Mouse (Mus musculus): ENCODE data around the gene Gm49630. TPM values are rescaled to one million over a fixed set of nuclear protein-coding genes. Genes with fewer than 3 reads are reported as not detected.
"Not testable (repeated sequence)": the region's sequence is repeated elsewhere in the genome, so short reads cannot be mapped to it uniquely, and the experiment has no call there.

Gene Gm49630
- polyA plus RNA-seq, 1 experiment from 2014 or later, result not detected

DNA sequence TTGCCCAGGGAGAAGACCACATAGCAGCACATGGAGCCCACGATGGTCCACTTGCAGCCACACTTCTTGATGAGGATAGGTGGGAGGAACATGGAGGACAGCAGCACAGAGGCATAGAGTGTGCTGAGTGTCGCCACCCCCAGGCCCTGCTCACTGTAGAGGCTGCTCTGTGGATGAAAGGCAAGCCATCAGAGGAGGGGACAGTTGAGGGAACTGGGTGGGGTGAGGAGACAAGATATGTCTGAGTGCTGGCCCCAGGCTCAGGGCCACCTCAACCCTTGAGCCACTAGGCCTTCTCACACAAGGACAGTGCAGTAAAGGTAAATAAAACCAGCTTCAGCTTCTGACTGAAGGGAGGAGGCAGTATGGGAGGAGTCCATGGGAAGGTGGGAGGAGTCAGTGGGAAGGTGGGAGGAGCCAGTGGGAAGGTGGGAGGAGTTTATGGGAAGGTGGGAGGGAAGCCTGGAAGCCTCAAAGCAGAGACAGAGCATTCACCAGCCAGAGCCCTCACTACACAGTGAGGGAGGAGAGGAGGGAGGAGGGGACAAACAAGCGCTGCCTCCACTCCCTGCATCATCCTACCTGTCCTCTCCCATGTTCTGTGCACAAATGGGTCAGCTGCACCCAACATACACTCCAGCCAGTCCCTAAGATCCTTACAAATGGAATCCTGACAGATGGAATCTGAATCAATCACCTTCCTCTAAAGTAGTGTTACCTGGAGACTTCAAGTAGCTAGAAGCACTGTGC, 5.3 kb upstream of the Gm49630 start:
- not testable (repeated sequence) for H3K27ac ChIP-seq (ENCODE audit: low read length); H3K4me2 ChIP-seq (ENCODE audit: low read depth, low read length); H3K9me3 ChIP-seq (ENCODE audit: control insufficient read depth, low read length); H3K4me1 ChIP-seq (replicated peaks; ENCODE audit: control insufficient read depth, insufficient read depth, low read length); H3K27me3 ChIP-seq (ENCODE audit: control insufficient read depth, insufficient read depth, low read depth, low read length); H3K9ac ChIP-seq (ENCODE audit: low read length); H3K4me3 ChIP-seq (ENCODE audit: low read length); H3K36me3 ChIP-seq (ENCODE audit: control insufficient read depth, insufficient read depth, low read length)
- 93% methylated on average over 1 of the region's 3 CpGs for WGBS
- ATAC-seq (ENCODE audit: low read depth), result peak; percentile 23; the same call in 1 of the 2 replicates

DNA sequence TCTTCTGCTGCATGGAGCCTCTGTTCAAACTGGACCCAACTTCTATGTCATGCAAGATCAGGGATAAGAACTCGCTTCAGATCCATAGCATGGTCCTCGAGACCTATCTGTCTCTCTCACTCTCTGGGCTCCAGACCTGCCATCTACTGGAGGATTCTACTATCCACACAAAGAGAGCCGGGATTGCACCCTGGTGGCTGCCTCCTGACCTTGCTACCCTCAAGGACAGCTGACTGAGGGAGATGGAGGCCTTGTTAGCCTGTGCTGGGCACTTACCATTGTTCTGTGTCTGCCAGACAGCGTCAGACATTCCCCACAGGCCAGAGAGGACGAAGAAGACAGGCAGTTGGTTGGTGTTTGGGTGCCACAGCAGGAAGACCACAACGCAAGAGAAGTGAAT, 2.4 kb downstream of the Gm49630 start:
- H3K27me3 ChIP-seq (ENCODE audit: control insufficient read depth, insufficient read depth, low read depth, low read length); ATAC-seq (ENCODE audit: low read depth); H3K9ac ChIP-seq (ENCODE audit: low read length); H3K27ac ChIP-seq (ENCODE audit: low read length); H3K4me2 ChIP-seq (ENCODE audit: low read depth, low read length); H3K4me1 ChIP-seq (replicated peaks; ENCODE audit: control insufficient read depth, insufficient read depth, low read length); H3K4me3 ChIP-seq (ENCODE audit: low read length); H3K36me3 ChIP-seq (ENCODE audit: control insufficient read depth, insufficient read depth, low read length); H3K9me3 ChIP-seq (ENCODE audit: control insufficient read depth, low read length): not testable (repeated sequence)
- 56% methylated on average over 6 of the region's 6 CpGs for WGBS

GRCm38 (mm10) chr17:7366676-7367374, 5.0 kb downstream of the Gm49630 start:
- H3K27me3 ChIP-seq (ENCODE audit: control insufficient read depth, insufficient read depth, low read depth, low read length); H3K9ac ChIP-seq (ENCODE audit: low read length); H3K4me1 ChIP-seq (replicated peaks; ENCODE audit: control insufficient read depth, insufficient read depth, low read length); ATAC-seq (ENCODE audit: low read depth); H3K9me3 ChIP-seq (ENCODE audit: control insufficient read depth, low read length); H3K27ac ChIP-seq (ENCODE audit: low read length); H3K36me3 ChIP-seq (ENCODE audit: control insufficient read depth, insufficient read depth, low read length); H3K4me2 ChIP-seq (ENCODE audit: low read depth, low read length); H3K4me3 ChIP-seq (ENCODE audit: low read length): not testable (repeated sequence)
- WGBS, result 41% methylated on average over 5 of the region's 7 CpGs

DNA sequence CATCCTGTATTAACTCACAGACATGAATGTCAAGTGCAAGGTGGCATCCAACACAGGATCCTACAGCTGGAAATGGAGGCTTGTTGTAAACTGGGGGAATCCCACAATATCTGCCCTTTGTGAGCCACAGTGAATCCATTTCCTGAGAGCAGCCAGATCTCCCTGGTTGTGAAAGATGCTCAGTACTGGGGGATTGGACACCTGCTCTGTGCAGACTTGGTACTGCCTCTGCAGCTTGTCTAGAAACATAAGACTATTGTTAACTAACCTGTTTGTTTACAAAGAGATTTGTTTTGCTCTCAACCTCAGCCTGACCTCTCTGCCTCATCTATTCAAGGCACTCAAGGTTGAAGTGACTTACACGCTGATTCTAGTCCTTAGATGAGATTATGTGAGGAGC, 5.5 kb downstream of the Gm49630 start:
- not testable (repeated sequence) for H3K9me3 ChIP-seq (ENCODE audit: control insufficient read depth, low read length); H3K9ac ChIP-seq (ENCODE audit: low read length)

DNA sequence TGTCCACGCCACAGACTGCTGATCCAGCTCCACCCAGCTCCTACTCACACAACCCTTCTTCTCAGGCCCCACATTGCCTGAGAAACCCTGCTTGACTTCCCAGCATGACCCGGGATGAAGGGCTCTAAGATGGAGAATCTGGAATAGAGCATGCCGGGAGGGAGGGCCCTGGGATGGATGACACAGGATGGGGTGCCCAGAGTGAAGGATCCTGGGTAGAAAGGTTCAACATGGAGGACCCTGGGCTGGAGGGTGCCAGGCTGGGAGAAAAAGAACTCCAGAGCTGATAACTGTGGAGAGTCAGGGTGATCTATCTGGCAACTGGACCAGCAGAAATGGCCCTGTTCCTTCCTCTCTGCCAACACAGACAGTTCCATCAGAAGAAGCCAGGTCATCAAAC, 6.2 kb downstream of the Gm49630 start:
- not testable (repeated sequence) for H3K36me3 ChIP-seq (ENCODE audit: control insufficient read depth, insufficient read depth, low read length); H3K27me3 ChIP-seq (ENCODE audit: control insufficient read depth, insufficient read depth, low read depth, low read length); H3K4me3 ChIP-seq (ENCODE audit: low read length); H3K9ac ChIP-seq (ENCODE audit: low read length); H3K9me3 ChIP-seq (ENCODE audit: control insufficient read depth, low read length); H3K27ac ChIP-seq (ENCODE audit: low read length); ATAC-seq (ENCODE audit: low read depth); H3K4me2 ChIP-seq (ENCODE audit: low read depth, low read length); H3K4me1 ChIP-seq (replicated peaks; ENCODE audit: control insufficient read depth, insufficient read depth, low read length)
- WGBS, result no CpG with 5 or more reads among the region's 3 CpGs

More for the DNA sequence above, 5.5 kb downstream of the Gm49630 start:
- not testable (repeated sequence) for H3K4me3 ChIP-seq (ENCODE audit: low read length); H3K4me1 ChIP-seq (replicated peaks; ENCODE audit: control insufficient read depth, insufficient read depth, low read length); ATAC-seq (ENCODE audit: low read depth); H3K4me2 ChIP-seq (ENCODE audit: low read depth, low read length); H3K27ac ChIP-seq (ENCODE audit: low read length); H3K27me3 ChIP-seq (ENCODE audit: control insufficient read depth, insufficient read depth, low read depth, low read length); H3K36me3 ChIP-seq (ENCODE audit: control insufficient read depth, insufficient read depth, low read length)
- no CpG with 5 or more reads among the region's 1 CpGs for WGBS

- not testable (repeated sequence) for H3K27ac ChIP-seq (ENCODE audit: low read length); H3K4me1 ChIP-seq (replicated peaks; ENCODE audit: control insufficient read depth, insufficient read depth, low read length); H3K4me2 ChIP-seq (ENCODE audit: low read depth, low read length); H3K36me3 ChIP-seq (ENCODE audit: control insufficient read depth, insufficient read depth, low read length); ATAC-seq (ENCODE audit: low read depth); H3K9ac ChIP-seq (ENCODE audit: low read length); H3K9me3 ChIP-seq (ENCODE audit: control insufficient read depth, low read length); H3K4me3 ChIP-seq (ENCODE audit: low read length); H3K27me3 ChIP-seq (ENCODE audit: control insufficient read depth, insufficient read depth, low read depth, low read length)
- WGBS, result 74% methylated on average over 9 of the region's 9 CpGs
Observed at GRCm38 (mm10) chr17:7360749-7361465, 10.9 kb downstream of the Gm49630 start.

GRCm38 (mm10) chr17:7359806-7360205, 12.0 kb downstream of the Gm49630 start:
- WGBS, result 81% methylated on average over 4 of the region's 4 CpGs
- not testable (repeated sequence) for ATAC-seq (ENCODE audit: low read depth); H3K27me3 ChIP-seq (ENCODE audit: control insufficient read depth, insufficient read depth, low read depth, low read length); H3K9ac ChIP-seq (ENCODE audit: low read length); H3K4me1 ChIP-seq (replicated peaks; ENCODE audit: control insufficient read depth, insufficient read depth, low read length); H3K4me2 ChIP-seq (ENCODE audit: low read depth, low read length); H3K36me3 ChIP-seq (ENCODE audit: control insufficient read depth, insufficient read depth, low read length); H3K9me3 ChIP-seq (ENCODE audit: control insufficient read depth, low read length); H3K27ac ChIP-seq (ENCODE audit: low read length); H3K4me3 ChIP-seq (ENCODE audit: low read length)

DNA sequence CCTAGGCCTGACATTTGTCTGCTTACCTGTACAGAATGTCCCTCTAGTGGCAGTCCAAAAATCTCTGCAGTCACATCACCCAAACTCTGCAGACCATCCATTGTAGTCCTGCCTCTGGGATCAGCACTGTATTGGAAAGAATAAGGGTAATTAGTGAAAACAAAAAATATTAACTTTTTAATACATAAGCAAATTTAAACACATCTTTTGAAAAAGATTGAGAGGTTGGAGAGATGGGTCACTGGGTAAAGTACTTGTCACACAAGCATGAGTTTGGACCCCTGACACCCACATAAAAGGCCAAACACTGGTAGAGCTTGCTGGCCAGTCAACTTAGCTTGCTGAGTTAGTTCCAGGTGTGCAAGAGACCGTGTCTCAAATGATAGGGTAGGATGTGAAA, 19.2 kb downstream of the Gm49630 start, which contains the start of gene Ttll2:
Gene Ttll2 (minus strand): TSS at position 101 of the 400 bp plus-strand sequence.
- not testable (repeated sequence) for H3K9me3 ChIP-seq (ENCODE audit: control insufficient read depth, low read length); H3K4me3 ChIP-seq (ENCODE audit: low read length); H3K4me1 ChIP-seq (replicated peaks; ENCODE audit: control insufficient read depth, insufficient read depth, low read length); H3K27ac ChIP-seq (ENCODE audit: low read length); H3K9ac ChIP-seq (ENCODE audit: low read length); H3K36me3 ChIP-seq (ENCODE audit: control insufficient read depth, insufficient read depth, low read length); H3K27me3 ChIP-seq (ENCODE audit: control insufficient read depth, insufficient read depth, low read depth, low read length); H3K4me2 ChIP-seq (ENCODE audit: low read depth, low read length); ATAC-seq (ENCODE audit: low read depth)
- WGBS, result 100% methylated on average over 1 of the region's 1 CpGs

DNA sequence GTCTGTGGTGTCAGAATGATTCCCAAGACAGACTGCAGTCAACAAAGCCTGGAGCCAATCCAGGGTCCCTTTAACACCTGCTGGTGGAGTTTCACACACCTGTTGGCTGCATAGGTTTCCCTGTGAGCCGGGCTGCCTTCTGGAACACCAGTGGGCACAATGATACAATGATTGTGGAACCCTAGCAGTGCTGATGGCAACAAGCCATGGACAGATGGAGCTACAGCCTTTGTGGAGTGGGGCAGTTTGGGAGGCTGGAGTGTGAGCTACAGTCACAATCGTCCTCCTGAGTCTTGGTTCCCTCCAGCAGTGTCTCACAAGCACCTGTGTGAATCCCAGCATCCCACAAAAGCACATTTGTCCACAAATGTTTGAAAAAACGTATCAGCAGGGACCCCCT, 23.0 kb downstream of the Gm49630 start:
- not testable (repeated sequence) for H3K9ac ChIP-seq (ENCODE audit: low read length); H3K4me2 ChIP-seq (ENCODE audit: low read depth, low read length); H3K27me3 ChIP-seq (ENCODE audit: control insufficient read depth, insufficient read depth, low read depth, low read length); H3K4me3 ChIP-seq (ENCODE audit: low read length); H3K27ac ChIP-seq (ENCODE audit: low read length); H3K9me3 ChIP-seq (ENCODE audit: control insufficient read depth, low read length); H3K4me1 ChIP-seq (replicated peaks; ENCODE audit: control insufficient read depth, insufficient read depth, low read length); ATAC-seq (ENCODE audit: low read depth); H3K36me3 ChIP-seq (ENCODE audit: control insufficient read depth, insufficient read depth, low read length)
- 76% methylated on average over 1 of the region's 3 CpGs for WGBS
